10 mouse cellular contexts compared by ENCODE assay signal in genomic region chr1:153489132-153489531, GRCm38 (mm10). TPM values are rescaled to one million over a fixed set of nuclear protein-coding genes. Genes with fewer than 3 reads are reported as not detected.
DNase-seq lines count a peak whose midpoint lies in the region; ATAC-seq and TF ChIP-seq lines count a peak whose summit lies in the region.
"Had no signal": no experiment of that assay in that cellular context is flagged by ENCODE, and none has a peak within 500 bp of the region (broad histone marks: within the 10 kb centered on the region; RNA-seq: fewer than 3 reads in every experiment).

No protein-coding gene starts in this region.

- no peaks in the 10 kb centered on the region for H3K9me3 ChIP-seq in stomach, postnatal 0 days (ENCODE audit: control insufficient read depth, low read length)
- no peaks in the 10 kb centered on the region for H3K9me3 ChIP-seq in midbrain, embryonic 14.5 days (ENCODE audit: control insufficient read depth, low read length)
- H3K9me3 ChIP-seq: embryonic facial prominence, embryonic 13.5 days; limb, embryonic 12.5 days had no signal

- no peak overlapping the region for H3K27ac ChIP-seq in stomach, postnatal 0 days (replicated peaks)
- H3K27ac ChIP-seq in midbrain, embryonic 14.5 days (replicated peaks; ENCODE audit: low read depth, low read length), result no peak overlapping the region
- H3K27ac ChIP-seq: embryonic facial prominence, embryonic 13.5 days; limb, embryonic 12.5 days had no signal

- WGBS in lung, adult 2 months, result 49% methylated on average over 7 of the region's 7 CpGs
- WGBS in stomach, postnatal 0 days, result 53% methylated on average over 7 of the region's 7 CpGs
- 56% methylated on average over 7 of the region's 7 CpGs for WGBS in midbrain, embryonic 14.5 days

- peak; percentile 33; the same call in 1 of the 2 replicates for TF ChIP-seq CTCF in lung, adult 2 months (IDR thresholded peaks at IDR 0.05; ENCODE audit: insufficient read depth, low read length)
- peak; percentile 46 for TF ChIP-seq CTCF in stomach, postnatal 0 days (IDR thresholded peaks at IDR 0.05; ENCODE audit: low read depth)

- ATAC-seq in common myeloid progenitor, adult 5-6 weeks (replicated peaks; ENCODE audit: low read depth, poor library complexity, severe bottlenecking), result peak; percentile 48
- ATAC-seq in stomach, postnatal 0 days (ENCODE audit: low FRiP score, low TSS enrichment), result no peak
- no peak for ATAC-seq in midbrain, embryonic 14.5 days (ENCODE audit: low FRiP score, low TSS enrichment)

- peaks cover 5% of the 10 kb centered on the region for H3K4me1 ChIP-seq in lung, adult 2 months (ENCODE audit: control insufficient read depth, insufficient read depth, low read length)
- no peaks in the 10 kb centered on the region for H3K4me1 ChIP-seq in stomach, postnatal 0 days (replicated peaks; ENCODE audit: control insufficient read depth, insufficient read depth)
- H3K4me1 ChIP-seq in midbrain, embryonic 14.5 days (ENCODE audit: control insufficient read depth, insufficient read depth, low read length), result peaks cover 18% of the 10 kb centered on the region

- TF ChIP-seq POLR2A in lung, adult 2 months (IDR thresholded peaks at IDR 0.05; ENCODE audit: borderline replicate concordance, extremely low read depth, low read depth, low read length), result no peak

- no peak overlapping the region for H3K4me3 ChIP-seq in lung, adult 2 months (replicated peaks; ENCODE audit: extremely low read depth, low read depth, low read length)
- H3K4me3 ChIP-seq in stomach, postnatal 0 days (ENCODE audit: low read depth, low read length), result no peak overlapping the region
- H3K4me3 ChIP-seq in midbrain, embryonic 14.5 days (replicated peaks; ENCODE audit: low read depth, low read length), result no peak overlapping the region
- H3K4me3 ChIP-seq: embryonic facial prominence, embryonic 13.5 days; limb, embryonic 12.5 days had no signal

- intact Hi-C loops in left cerebral cortex, postnatal 14 days (cut with DNase I), result no loop called here
- intact Hi-C loops in left cerebral cortex, postnatal 4 days (cut with DNase I), result loop anchor here (10.0 kb wide), 1 partner anchor 256 kb away; the partner anchor contains the start of genes Rgs16 and Rnasel

- no peaks in the 10 kb centered on the region for H3K36me3 ChIP-seq in stomach, postnatal 0 days (ENCODE audit: control insufficient read depth, insufficient read depth, low read length)
- H3K36me3 ChIP-seq in midbrain, embryonic 14.5 days (ENCODE audit: control insufficient read depth, insufficient read depth, low read length), result no peaks in the 10 kb centered on the region
- H3K36me3 ChIP-seq: embryonic facial prominence, embryonic 13.5 days; limb, embryonic 12.5 days had no signal

- no peaks in the 10 kb centered on the region for H3K27me3 ChIP-seq in stomach, postnatal 0 days (ENCODE audit: control insufficient read depth, insufficient read depth, low read length)
- H3K27me3 ChIP-seq in midbrain, embryonic 14.5 days (ENCODE audit: control insufficient read depth, insufficient read depth, low read length), result no peaks in the 10 kb centered on the region
- H3K27me3 ChIP-seq: embryonic facial prominence, embryonic 13.5 days; limb, embryonic 12.5 days had no signal

- no peak overlapping the region for H3K4me2 ChIP-seq in stomach, postnatal 0 days (replicated peaks; ENCODE audit: low read depth)
- no peak overlapping the region for H3K4me2 ChIP-seq in midbrain, embryonic 14.5 days (ENCODE audit: low read length)
- H3K4me2 ChIP-seq: embryonic facial prominence, embryonic 13.5 days; limb, embryonic 12.5 days had no signal

- no peak for TF ChIP-seq EP300 in stomach, postnatal 0 days (optimal IDR thresholded peaks at IDR 0.05)

- H3K9ac ChIP-seq in stomach, postnatal 0 days (ENCODE audit: low read length), result no peak overlapping the region
- no peak overlapping the region for H3K9ac ChIP-seq in midbrain, embryonic 14.5 days (replicated peaks; ENCODE audit: low read length)
- H3K9ac ChIP-seq: embryonic facial prominence, embryonic 13.5 days; limb, embryonic 12.5 days had no signal

- DNase-seq in left cerebral cortex, postnatal 14 days (ENCODE audit: low spot score in 2 of 2), result peak; percentile 43 to 58
- DNase-seq in left cerebral cortex, postnatal 4 days, result no peak
- no peak for DNase-seq in lung, adult 2 months
- DNase-seq in stomach, postnatal 0 days (ENCODE audit: low spot score), result no peak
- no peak for DNase-seq in midbrain, embryonic 14.5 days
- no peak for DNase-seq in right cerebral cortex, adult 2 months (ENCODE audit: low spot score in 2 of 2)
- no peak for DNase-seq in ovary, adult 18-20 months (ENCODE audit: low spot score)

RNA-seq across cellular contexts. Expression of gene Dhx9, which starts 1.7 kb away (rescaled TPM):
- 100 to 1,000 TPM; 105 to 107 TPM for total RNA-seq in left cerebral cortex, postnatal 14 days (2021)
- 100 to 1,000 TPM; 188 to 192 TPM for total RNA-seq in left cerebral cortex, postnatal 4 days (2021)
- total RNA-seq in common myeloid progenitor, adult 5-6 weeks (2017), result 213 and 320 TPM in 2 replicates
- 8.0 and 16.1 TPM in 2 replicates for polyA plus RNA-seq in lung, adult 2 months (2012; rRNA removed)
- polyA plus RNA-seq in stomach, postnatal 0 days (2015; fragmentation: Nextera tagmentation; extraction: Ambion mirVana), result 6.6 and 10.6 TPM in 2 replicates
- polyA plus RNA-seq in midbrain, embryonic 14.5 days (2014; fragmentation: Nextera tagmentation; extraction: Ambion mirVana), result 36.8 and 43.2 TPM in 2 replicates

Comparison
In these comparisons a context has a peak if more than half of its experiments do, and no peak if none do; other contexts are left out.
1. DNase-seq: peak in left cerebral cortex, postnatal 14 days (2 of 2); none in left cerebral cortex, postnatal 4 days (single experiment), lung, adult 2 months (single experiment), stomach, postnatal 0 days (single experiment), midbrain, embryonic 14.5 days (single experiment), right cerebral cortex, adult 2 months (0 of 2) and ovary, adult 18-20 months (single experiment).